In the genomic region with DNA sequence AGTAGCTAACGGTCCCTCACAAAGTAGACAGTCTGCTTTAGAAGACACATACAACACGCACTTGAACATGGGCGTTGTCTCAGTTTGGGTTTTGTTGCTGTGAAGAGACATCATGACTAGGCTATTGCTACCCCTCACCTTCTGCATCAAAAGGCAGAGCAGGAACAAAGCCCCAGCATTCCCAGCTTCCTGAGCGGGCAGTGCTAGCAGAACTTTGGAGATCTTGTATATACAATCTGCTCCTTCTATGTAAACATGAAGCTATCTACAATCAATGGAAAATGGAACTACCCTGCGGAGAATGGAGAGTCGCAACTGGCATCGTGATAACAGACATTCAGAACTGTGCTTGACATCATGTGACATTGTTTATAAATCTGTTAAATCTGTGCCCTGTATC, we compare ENCODE assay signal across 21 mouse cellular contexts.
"Had no signal": no experiment of that assay in that cellular context is flagged by ENCODE, and none has a peak within 500 bp of the region (broad histone marks: within the 10 kb centered on the region; RNA-seq: fewer than 3 reads in every experiment).

No protein-coding gene starts in this region.

- H3K9me3 ChIP-seq: heart, embryonic 13.5 days; heart, embryonic 15.5 days; hindbrain, embryonic 13.5 days; hindbrain, embryonic 15.5 days; kidney, embryonic 15.5 days; limb, embryonic 10.5 days; limb, embryonic 12.5 days had no signal

- H3K4me3 ChIP-seq: heart, adult 2 months; heart, embryonic 13.5 days; heart, embryonic 15.5 days; hindbrain, embryonic 13.5 days; hindbrain, embryonic 15.5 days; kidney, embryonic 15.5 days; left cerebral cortex, adult 2 months; limb, embryonic 10.5 days; limb, embryonic 12.5 days had no signal

- H3K27ac ChIP-seq: heart, adult 2 months; heart, embryonic 13.5 days; heart, embryonic 15.5 days; hindbrain, embryonic 13.5 days; hindbrain, embryonic 15.5 days; hindbrain, postnatal 0 days; kidney, embryonic 15.5 days; kidney, postnatal 0 days; left cerebral cortex, adult 2 months; limb, embryonic 10.5 days; limb, embryonic 12.5 days had no signal

- H3K27me3 ChIP-seq: heart, embryonic 15.5 days; hindbrain, embryonic 13.5 days; hindbrain, embryonic 15.5 days; kidney, embryonic 15.5 days; limb, embryonic 12.5 days had no signal

- H3K36me3 ChIP-seq: heart, embryonic 13.5 days; heart, embryonic 15.5 days; hindbrain, embryonic 13.5 days; hindbrain, embryonic 15.5 days; kidney, embryonic 15.5 days; limb, embryonic 10.5 days; limb, embryonic 12.5 days had no signal

- DNase-seq: gastrocnemius, postnatal 14 days; gastrocnemius, postnatal 36 days; heart, adult 2 months; heart, postnatal 14 days; heart, postnatal 36 days; kidney, adult 11 months; kidney, adult 2 months; kidney, adult 9 months; kidney, postnatal 14 days; kidney, postnatal 36 days; liver had no signal

- H3K4me1 ChIP-seq: hindbrain, embryonic 13.5 days; hindbrain, embryonic 15.5 days; kidney, embryonic 15.5 days had no signal
